In genomic region chr11:4320876-4321275, GRCm38 (mm10) we compare ENCODE assay signal across 27 mouse cellular contexts.
"Had no signal": no experiment of that assay in that cellular context is flagged by ENCODE, and none has a peak within 500 bp of the region (broad histone marks: within the 10 kb centered on the region; RNA-seq: fewer than 3 reads in every experiment).

No protein-coding gene starts in this region.

- DNase-seq: cerebellum, adult 18-20 months; cerebellum, adult 2 months; cerebellum, adult 8-10 months; cerebellum, adult 9-10 months; cerebellum, adult 9-11 months; cerebellum, postnatal 10 days; cerebellum, postnatal 14 days; cerebellum, postnatal 25 days; cerebellum, postnatal 36 days; embryo, embryonic 11 days; forebrain, postnatal 0 days; gastrocnemius, adult 2 months; gastrocnemius, postnatal 10 days; gastrocnemius, postnatal 14 days; gastrocnemius, postnatal 25 days; gastrocnemius, postnatal 36 days; heart, adult 18-20 months; heart, adult 2 months had no signal

- ATAC-seq: forebrain, embryonic 13.5 days; forebrain, embryonic 14.5 days; forebrain, embryonic 16.5 days; forebrain, postnatal 0 days had no signal

- H3K4me1 ChIP-seq: embryonic facial prominence, embryonic 12.5 days; embryonic facial prominence, embryonic 13.5 days; embryonic facial prominence, embryonic 15.5 days; forebrain, embryonic 12.5 days; forebrain, embryonic 13.5 days had no signal

- H3K36me3 ChIP-seq: embryonic facial prominence, embryonic 10.5 days; embryonic facial prominence, embryonic 12.5 days; embryonic facial prominence, embryonic 13.5 days; embryonic facial prominence, embryonic 15.5 days; forebrain, embryonic 12.5 days had no signal

- H3K9ac ChIP-seq: embryonic facial prominence, embryonic 12.5 days; embryonic facial prominence, embryonic 13.5 days; embryonic facial prominence, embryonic 15.5 days; forebrain, embryonic 12.5 days; forebrain, embryonic 13.5 days; forebrain, postnatal 0 days had no signal

- H3K4me2 ChIP-seq: embryonic facial prominence, embryonic 12.5 days; embryonic facial prominence, embryonic 13.5 days; embryonic facial prominence, embryonic 15.5 days; forebrain, embryonic 12.5 days; forebrain, embryonic 13.5 days had no signal

- H3K27ac ChIP-seq: embryonic facial prominence, embryonic 10.5 days; embryonic facial prominence, embryonic 12.5 days; embryonic facial prominence, embryonic 13.5 days; embryonic facial prominence, embryonic 15.5 days; forebrain, embryonic 12.5 days; forebrain, embryonic 13.5 days; gastrocnemius, adult 2 months; heart, adult 2 months had no signal

- H3K9me3 ChIP-seq: embryonic facial prominence, embryonic 10.5 days; embryonic facial prominence, embryonic 12.5 days; embryonic facial prominence, embryonic 13.5 days; embryonic facial prominence, embryonic 15.5 days; forebrain, embryonic 12.5 days; forebrain, embryonic 13.5 days had no signal

- H3K27me3 ChIP-seq: embryonic facial prominence, embryonic 15.5 days; forebrain, embryonic 13.5 days had no signal

- H3K4me3 ChIP-seq: embryonic facial prominence, embryonic 10.5 days; embryonic facial prominence, embryonic 12.5 days; embryonic facial prominence, embryonic 13.5 days; embryonic facial prominence, embryonic 15.5 days; erythroblast, embryonic 14.5 days; forebrain, embryonic 12.5 days; forebrain, embryonic 13.5 days; gastrocnemius, adult 2 months; heart, adult 2 months had no signal
